Mouse (Mus musculus) mature B cell (primary cell): ENCODE data around the gene Castor2.

Experiments
- in situ Hi-C: fragments of 300-500 bp; cut with MboI; formaldehyde crosslinking; loops from 2 replicates; pipeline ENCODE4 v1.14.3; 2019

The Castor2 gene

GRCm38 (mm10) chr5:134099496-134100211 is at the start of gene Castor2:
Gene Castor2 (plus strand): TSS chr5:134099711.
- in situ Hi-C loops = no loop called here

- in situ Hi-C loops = no loop called here
Observed at GRCm38 (mm10) chr5:134050711-134051110, 48.8 kb upstream of the Castor2 start.

- in situ Hi-C loops = no loop called here
Observed at GRCm38 (mm10) chr5:134052614-134053013, 46.9 kb upstream of the Castor2 start.

GRCm38 (mm10) chr5:134054496-134054895 is 45.0 kb upstream of the Castor2 start:
- in situ Hi-C loops = no loop called here

- in situ Hi-C loops = no loop called here
Observed at GRCm38 (mm10) chr5:134058793-134059352, 40.6 kb upstream of the Castor2 start.

- in situ Hi-C loops = no loop called here
Observed at GRCm38 (mm10) chr5:134063362-134064064, 36.0 kb upstream of the Castor2 start.

GRCm38 (mm10) chr5:134066261-134066660 is 33.2 kb upstream of the Castor2 start:
- in situ Hi-C loops = no loop called here

GRCm38 (mm10) chr5:134067924-134068323 is 31.6 kb upstream of the Castor2 start:
- in situ Hi-C loops = no loop called here

GRCm38 (mm10) chr5:134073512-134074041 is 25.9 kb upstream of the Castor2 start:
- in situ Hi-C loops = no loop called here

- in situ Hi-C loops = no loop called here
Observed at GRCm38 (mm10) chr5:134074368-134074767, 25.1 kb upstream of the Castor2 start.

- in situ Hi-C loops = no loop called here
Observed at GRCm38 (mm10) chr5:134076175-134076574, 23.3 kb upstream of the Castor2 start.

- in situ Hi-C loops = no loop called here
Observed at GRCm38 (mm10) chr5:134080685-134081548, 18.6 kb upstream of the Castor2 start.

GRCm38 (mm10) chr5:134085227-134085626 is 14.3 kb upstream of the Castor2 start:
- in situ Hi-C loops = no loop called here

GRCm38 (mm10) chr5:134085887-134086639 is 13.4 kb upstream of the Castor2 start:
- in situ Hi-C loops = no loop called here

GRCm38 (mm10) chr5:134087211-134087610 is 12.3 kb upstream of the Castor2 start:
- in situ Hi-C loops = no loop called here

GRCm38 (mm10) chr5:134095766-134096165 is 3.7 kb upstream of the Castor2 start:
- in situ Hi-C loops = no loop called here

GRCm38 (mm10) chr5:134098341-134098902 is 1.1 kb upstream of the Castor2 start:
- in situ Hi-C loops = no loop called here

GRCm38 (mm10) chr5:134098976-134099375 is 535 bp upstream of the Castor2 start:
- in situ Hi-C loops = no loop called here

- in situ Hi-C loops = no loop called here
Observed at GRCm38 (mm10) chr5:134100232-134100771, 791 bp downstream of the Castor2 start.

- in situ Hi-C loops = no loop called here
Observed at GRCm38 (mm10) chr5:134101322-134101721, 1.8 kb downstream of the Castor2 start.
